Mouse (Mus musculus) hindbrain, postnatal 0 days (tissue): ENCODE measurements around the gene Zglp1. TPM values are rescaled to one million over a fixed set of nuclear protein-coding genes. Genes with fewer than 3 reads are reported as not detected.
A peak's percentile ranks its signal among the peaks of the same experiment; 100 is the strongest.

Experiments
- ATAC-seq: fragments of 200-750 bp; cut with Nextera tagmentation; 2 replicates; pipeline ENCODE4 v1.8.0; 2017; ENCODE audit warnings: mild to moderate bottlenecking, moderate TSS enrichment, moderate library complexity
- DNase-seq: peaks from one replicate; pipeline ENCODE4 v3.0.0-alpha.2; 2015; ENCODE audit warnings: low spot score
- H3K27ac ChIP-seq: fragments of 300-500 bp; sonication (generic); 2 replicates; pipeline ENCODE4 v1.5.1; 2014; ENCODE audit warnings: mild to moderate bottlenecking
- H3K27me3 ChIP-seq: fragments of 300-500 bp; sonication (generic); 2 replicates; pipeline ENCODE4 v1.6.1; 2014; ENCODE audit warnings: low read length, mixed read lengths; ENCODE audit not compliant: insufficient read depth
- H3K36me3 ChIP-seq: fragments of 300-500 bp; sonication (generic); 2 replicates; pipeline ENCODE4 v1.6.1; 2014; ENCODE audit warnings: low read length, mixed read lengths; ENCODE audit not compliant: insufficient read depth
- H3K4me1 ChIP-seq: fragments of 300-500 bp; sonication (generic); 2 replicates; pipeline ENCODE4 v1.6.1; 2014; ENCODE audit warnings: antibody characterized with exemption, low read length, mixed read lengths; ENCODE audit not compliant: insufficient read depth
- H3K4me2 ChIP-seq: fragments of 300-500 bp; sonication (generic); 2 replicates; pipeline ENCODE4 v1.6.1; 2014; ENCODE audit warnings: low read depth, mild to moderate bottlenecking, low read length, moderate library complexity, mixed read lengths
- H3K4me3 ChIP-seq: fragments of 300-500 bp; sonication (generic); 2 replicates; pipeline ENCODE4 v1.5.1; 2014; ENCODE audit warnings: low read length
- H3K9ac ChIP-seq: fragments of 300-500 bp; sonication (generic); replicated peaks from 2 replicates; pipeline ENCODE4 v1.6.1; 2014; ENCODE audit warnings: mild to moderate bottlenecking, low read length, moderate library complexity, mixed read lengths
- H3K9me3 ChIP-seq: fragments of 300-500 bp; sonication (generic); 2 replicates; pipeline ENCODE4 v1.6.1; 2016; ENCODE audit warnings: low read length, mixed read lengths
- CTCF ChIP-seq: IDR thresholded peaks from 2 replicates; pipeline ENCODE4 v1.5.1; 2016; ENCODE audit warnings: antibody characterized with exemption, control low read depth, low read depth
- WGBS: fragments of 180-500 bp; shearing (Covaris S2); extraction: QIAGEN DNeasy Blood & Tissue Kit; methylation state at CpG from one replicate; pipeline ENCODE4 v1.1.7; 2014; 5-methylcytosine and 5-hydroxymethylcytosine counted together
- polyA plus RNA-seq: library from polyadenylated mRNA; unstranded; fragments of >200 nt; fragmentation: Nextera tagmentation; extraction: Ambion mirVana; gene quantifications from 2 replicates; pipeline ENCODE4 v1.2.1, GENCODE M21; 2015
- total RNA-seq: library from RNA; depleted of rRNA; stranded (reverse); fragments of >200 nt; gene quantifications from 2 replicates; pipeline ENCODE4 v1.2.3, GENCODE M21; 2014

Gene Zglp1
- total and polyA plus RNA-seq, 2 experiments from 2014 or later: 0.16 to 1.1 TPM

DNA sequence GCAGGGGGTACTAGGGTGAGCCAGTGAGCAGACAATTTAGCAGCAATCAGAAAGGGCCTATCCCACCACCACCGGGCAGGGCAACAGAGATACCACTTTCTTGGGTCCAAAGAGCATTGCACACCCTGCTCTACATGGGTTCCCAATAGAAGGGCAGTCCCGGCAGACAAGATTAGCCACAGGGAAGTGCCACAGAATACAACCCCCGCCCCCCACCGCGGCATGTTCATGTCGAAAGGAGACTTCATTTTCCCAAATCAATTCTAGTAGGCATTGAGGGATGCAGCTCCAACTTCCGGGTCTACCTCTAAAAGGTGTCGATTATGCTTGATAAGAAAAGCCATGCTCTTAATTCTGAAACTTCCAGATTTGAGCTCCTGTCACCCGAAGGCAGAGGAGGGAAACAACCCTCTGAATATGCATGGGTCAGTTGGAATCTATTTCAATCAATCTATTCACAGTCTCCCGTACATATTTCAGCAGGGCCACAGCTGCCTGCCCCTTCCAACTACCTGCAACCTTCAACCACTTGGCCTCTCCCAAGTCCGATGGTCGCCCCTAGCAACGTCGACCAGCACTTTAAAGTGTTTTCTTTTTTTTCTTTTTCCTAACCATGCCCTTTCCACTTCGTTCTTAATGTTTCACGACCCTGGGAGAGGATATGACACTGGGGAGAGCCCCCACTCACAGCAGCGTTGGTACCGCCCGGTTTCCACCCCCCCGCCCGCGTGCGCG is 24.2 kb upstream of the Zglp1 start:
- H3K9ac ChIP-seq: peak overlapping the region; percentile 70
- H3K4me3 ChIP-seq: peak overlapping the region; percentile 64
- ATAC-seq: peak; percentile 5; the same call in 1 of the 2 replicates
- peaks cover 28% of the 10 kb centered on the region for H3K36me3 ChIP-seq
- H3K4me2 ChIP-seq: peak overlapping the region; percentile 70
- no peak for DNase-seq
- H3K27ac ChIP-seq: peak overlapping the region; percentile 88
- 2% methylated on average over 24 of the region's 24 CpGs for WGBS
- H3K27me3 ChIP-seq: no peaks in the 10 kb centered on the region
- H3K4me1 ChIP-seq: peaks cover 8% of the 10 kb centered on the region
- no peak for TF ChIP-seq CTCF
- H3K9me3 ChIP-seq: no peaks in the 10 kb centered on the region

DNA sequence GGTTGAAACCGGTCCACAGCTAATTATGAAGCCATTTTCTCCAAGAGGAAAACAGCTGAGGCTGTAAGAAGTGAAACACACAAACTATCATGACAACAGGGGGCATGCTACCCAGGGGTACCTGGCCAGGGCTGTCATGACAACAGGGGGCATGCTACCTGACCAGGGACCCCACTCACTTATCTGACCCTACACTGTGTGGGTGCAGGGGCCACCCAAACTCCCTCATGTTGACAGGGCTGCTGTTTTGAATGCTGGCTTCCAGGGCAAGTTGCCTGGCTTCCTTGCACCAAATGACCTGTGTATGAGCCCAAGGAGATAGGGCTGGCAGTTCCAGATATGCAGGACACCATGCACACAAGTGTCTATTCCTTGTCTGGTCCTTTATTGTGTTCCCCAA is 23.6 kb upstream of the Zglp1 start:
- Histone ChIP-seq H3K9me3 (no peaks in the 10 kb centered on the region), H3K9ac (peak overlapping the region; percentile 70), H3K36me3 (peaks cover 31% of the 10 kb centered on the region), H3K27ac (no peak overlapping the region), H3K27me3 (no peaks in the 10 kb centered on the region), H3K4me1 (peaks cover 8% of the 10 kb centered on the region), H3K4me3 (peak overlapping the region; percentile 64), H3K4me2 (peak overlapping the region; percentile 70)
- no peak for ATAC-seq
- no peak for TF ChIP-seq CTCF
- WGBS: 84% methylated on average over 1 of the region's 1 CpGs
- no peak for DNase-seq

DNA sequence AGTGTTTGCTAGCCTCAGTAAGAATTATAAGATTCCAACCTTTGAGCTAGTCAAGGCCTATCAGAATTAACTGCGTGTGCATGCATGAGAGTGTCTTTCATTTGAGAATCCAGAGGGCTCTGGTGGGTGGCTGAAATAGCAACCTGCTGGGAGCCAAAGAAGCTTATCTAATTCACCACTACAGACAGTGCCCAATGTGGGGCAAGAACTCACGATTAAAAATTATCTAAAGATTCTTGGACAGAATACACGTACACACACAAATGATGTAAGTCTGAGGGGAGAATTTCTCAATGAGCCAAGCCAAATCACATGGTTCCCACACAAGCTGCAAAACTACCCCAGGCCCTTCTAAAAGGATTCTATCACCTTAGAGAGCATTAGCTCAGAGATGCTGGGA is 16.4 kb upstream of the Zglp1 start:
- H3K9ac ChIP-seq: no peak overlapping the region
- H3K4me1 ChIP-seq: no peaks in the 10 kb centered on the region
- H3K36me3 ChIP-seq: peaks cover 66% of the 10 kb centered on the region
- H3K4me3 ChIP-seq: no peak overlapping the region
- H3K27me3 ChIP-seq: no peaks in the 10 kb centered on the region
- TF ChIP-seq CTCF: no peak
- 80% methylated on average over 3 of the region's 3 CpGs for WGBS
- no peaks in the 10 kb centered on the region for H3K9me3 ChIP-seq
- ATAC-seq: no peak
- DNase-seq: no peak
- H3K4me2 ChIP-seq: no peak overlapping the region
- H3K27ac ChIP-seq: no peak overlapping the region

DNA sequence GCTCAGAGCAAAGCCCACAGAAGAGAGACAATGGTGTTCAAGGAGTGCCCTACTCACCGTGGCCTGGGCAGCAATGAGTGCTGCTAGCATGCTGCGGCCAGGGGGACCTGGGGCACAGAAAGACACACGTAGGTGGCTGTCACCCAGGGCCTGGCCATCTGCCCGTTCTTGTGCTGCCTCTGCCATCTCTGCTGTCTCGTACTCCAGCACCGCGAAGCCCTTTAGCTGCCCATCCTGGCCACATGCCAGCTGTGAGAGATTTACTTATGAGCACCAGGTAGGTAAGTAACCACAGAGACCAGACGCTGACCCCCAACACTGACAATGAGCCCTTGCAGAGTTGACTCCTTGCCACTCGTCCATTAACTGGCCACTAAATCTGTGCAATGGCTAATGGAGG is 14.2 kb upstream of the Zglp1 start:
- Histone ChIP-seq H3K4me2 (no peak overlapping the region), H3K4me1 (no peaks in the 10 kb centered on the region), H3K27ac (no peak overlapping the region), H3K9me3 (no peaks in the 10 kb centered on the region), H3K27me3 (no peaks in the 10 kb centered on the region), H3K9ac (no peak overlapping the region), H3K36me3 (peaks cover 63% of the 10 kb centered on the region), H3K4me3 (no peak overlapping the region)
- 63% methylated on average over 9 of the region's 9 CpGs for WGBS
- DNase-seq: no peak
- no peak for ATAC-seq
- TF ChIP-seq CTCF: no peak

DNA sequence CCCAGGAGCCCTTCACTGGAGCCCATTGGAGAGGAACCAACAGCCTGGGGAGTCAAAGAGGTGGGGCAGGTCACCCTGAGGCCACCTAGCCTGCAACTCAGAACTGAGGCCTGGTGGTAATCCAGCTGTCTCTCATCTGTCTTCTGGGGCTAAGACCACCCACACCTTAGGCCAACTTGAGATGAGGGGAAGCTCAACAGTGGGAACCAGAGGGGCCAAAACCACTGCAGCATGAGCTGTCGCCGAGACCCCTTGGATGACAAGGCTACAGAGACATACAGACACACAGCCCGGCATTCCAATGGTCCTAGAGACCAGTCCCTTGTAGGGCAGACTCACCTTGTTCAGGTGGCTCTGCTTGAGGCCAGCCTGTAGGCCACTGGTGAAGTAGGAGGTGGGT is 8.7 kb upstream of the Zglp1 start:
- peaks cover 34% of the 10 kb centered on the region for H3K36me3 ChIP-seq

DNA sequence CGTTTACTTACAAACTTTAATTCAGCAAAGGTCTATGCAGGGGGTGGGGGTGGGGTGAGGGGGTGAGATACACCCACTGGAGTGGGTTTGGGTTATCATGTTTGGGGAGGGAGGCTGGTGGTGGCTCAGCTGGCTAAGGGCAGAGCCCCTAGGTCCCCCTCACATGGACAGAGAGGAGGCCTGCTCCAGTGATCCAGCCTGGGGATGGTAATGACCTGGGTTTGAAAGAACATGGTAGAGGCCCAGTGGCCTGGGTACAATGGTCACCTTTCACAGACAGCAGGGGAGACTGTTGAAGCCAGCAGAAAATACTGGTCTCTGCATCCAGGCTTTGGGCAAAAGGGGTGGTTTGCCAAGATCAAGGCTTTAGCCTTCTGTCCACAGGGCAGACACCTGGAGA is 7.3 kb upstream of the Zglp1 start:
- Histone ChIP-seq H3K36me3 (peaks cover 20% of the 10 kb centered on the region), H3K4me2 (no peak overlapping the region)
- 66% methylated on average over 1 of the region's 1 CpGs for WGBS

More for the DNA sequence above, 8.7 kb upstream of the Zglp1 start:
- Histone ChIP-seq H3K4me3 (no peak overlapping the region), H3K27me3 (no peaks in the 10 kb centered on the region), H3K9me3 (no peaks in the 10 kb centered on the region), H3K4me1 (peaks cover 15% of the 10 kb centered on the region; the same call in 1 of the 2 replicates), H3K9ac (no peak overlapping the region), H3K27ac (no peak overlapping the region), H3K4me2 (no peak overlapping the region)
- WGBS: 83% methylated on average over 3 of the region's 3 CpGs
- ATAC-seq (no peak), DNase-seq (no peak)
- no peak for TF ChIP-seq CTCF

More for the DNA sequence above, 7.3 kb upstream of the Zglp1 start:
- H3K27ac ChIP-seq: no peak overlapping the region
- no peak for TF ChIP-seq CTCF
- H3K4me1 ChIP-seq: peaks cover 15% of the 10 kb centered on the region; the same call in 1 of the 2 replicates
- H3K9ac ChIP-seq: no peak overlapping the region
- DNase-seq (no peak), ATAC-seq (no peak)
- H3K9me3 ChIP-seq: no peaks in the 10 kb centered on the region
- H3K4me3 ChIP-seq: no peak overlapping the region
- H3K27me3 ChIP-seq: no peaks in the 10 kb centered on the region
